In genomic region chr9:118548651-118549050, GRCm38 (mm10) we compare ENCODE assay signal across 16 mouse cellular contexts.
"Had no signal": no experiment of that assay in that cellular context is flagged by ENCODE, and none has a peak within 500 bp of the region (broad histone marks: within the 10 kb centered on the region; RNA-seq: fewer than 3 reads in every experiment).

No protein-coding gene starts in this region.

- H3K4me3 ChIP-seq: neural tube, embryonic 13.5 days; neural tube, embryonic 15.5 days; stomach, embryonic 15.5 days had no signal

- H3K4me2 ChIP-seq: neural tube, embryonic 13.5 days; neural tube, embryonic 15.5 days; stomach, embryonic 15.5 days had no signal

- H3K27me3 ChIP-seq: neural tube, embryonic 13.5 days; neural tube, embryonic 15.5 days; stomach, embryonic 15.5 days had no signal

- H3K9me3 ChIP-seq: neural tube, embryonic 13.5 days; neural tube, embryonic 15.5 days; stomach, embryonic 15.5 days had no signal

- H3K4me1 ChIP-seq: neural tube, embryonic 15.5 days; stomach, embryonic 15.5 days had no signal

- H3K27ac ChIP-seq: neural tube, embryonic 13.5 days; neural tube, embryonic 15.5 days; stomach, embryonic 15.5 days; stomach, postnatal 0 days had no signal

- H3K9ac ChIP-seq: neural tube, embryonic 13.5 days; neural tube, embryonic 15.5 days; stomach, embryonic 15.5 days had no signal

- DNase-seq: retina, postnatal 1 day; right cerebral cortex, adult 18-20 months; right cerebral cortex, postnatal 14 days; right cerebral cortex, postnatal 25 days; right cerebral cortex, postnatal 4 days; spleen, adult 18-20 months; thymus, adult 18-20 months; thymus, adult 2 months; thymus, postnatal 14 days; thymus, postnatal 25 days; thymus, postnatal 36 days; thymus, postnatal 4 days had no signal
